Mouse (Mus musculus) cerebellum, postnatal 10 days (tissue): ENCODE measurements around the gene Olfr1392.

ENCODE experiments used
- DNase-seq, 2 experiments: peaks; one replicate each; pipeline ENCODE4 v3.0.0; 2021; ENCODE audit warnings: mixed read lengths in 2 of 2

Gene Olfr1392

GRCm38 (mm10) chr11:49326726-49327125 lies 41.6 kb downstream of the Olfr1392 start:
- DNase-seq = no peak

- DNase-seq = no peak
Observed at GRCm38 (mm10) chr11:49329686-49330085, 44.6 kb downstream of the Olfr1392 start.

- no peak for DNase-seq
Observed at GRCm38 (mm10) chr11:49334888-49335287, 49.8 kb downstream of the Olfr1392 start, which contains the start of gene Olfr1390. Olfr1390 (plus strand) TSS chr11:49335188.

- DNase-seq = no peak
Observed at GRCm38 (mm10) chr11:49337150-49337832, 52.2 kb downstream of the Olfr1392 start.
